Mouse (Mus musculus): Measurements from ENCODE around the gene Tmem132d. TPM values are rescaled to one million over a fixed set of nuclear protein-coding genes. Genes with fewer than 3 reads are reported as not detected.
"Not testable (repeated sequence)": the region's sequence is repeated elsewhere in the genome, so short reads cannot be mapped to it uniquely, and the experiment has no call there.

Tmem132d gene
- polyA plus RNA-seq, 2 experiments: 0.33 to 0.58 TPM

DNA sequence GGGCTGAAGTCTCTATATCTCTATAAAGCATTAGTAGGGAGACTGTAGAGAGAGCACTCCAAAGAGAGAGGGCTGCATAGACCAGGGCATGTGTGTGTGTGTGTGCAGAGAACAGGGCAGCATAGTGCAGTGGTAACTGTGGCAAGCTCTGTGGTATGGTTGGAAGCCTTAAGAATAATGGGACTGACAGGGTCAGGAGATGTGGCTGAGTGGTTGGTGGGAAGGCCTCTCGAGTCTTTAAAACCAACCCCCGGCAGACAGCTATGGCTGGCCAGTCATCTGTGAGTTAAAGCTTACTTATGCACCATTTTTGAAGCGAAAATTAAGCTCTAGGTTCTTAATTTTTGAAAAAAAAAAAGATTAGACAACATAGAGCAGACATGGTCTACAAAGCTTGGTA lies 439.4 kb downstream of the Tmem132d start:
- no peak for ATAC-seq (ENCODE audit: low FRiP score, low read depth)
- WGBS: 71% methylated on average over 3 of the region's 3 CpGs
- no peaks in the 10 kb centered on the region for H3K9me3 ChIP-seq (ENCODE audit: control insufficient read depth, low read length)
- TF ChIP-seq POLR2A (IDR thresholded peaks at IDR 0.05; ENCODE audit: borderline replicate concordance, extremely low read depth, insufficient read depth, insufficient read length): no peak
- H3K36me3 ChIP-seq (ENCODE audit: control insufficient read depth, insufficient read depth, low read length): no peaks in the 10 kb centered on the region
- no peaks in the 10 kb centered on the region for H3K4me1 ChIP-seq (ENCODE audit: control insufficient read depth, insufficient read depth, low read length)
- no peak overlapping the region for H3K4me3 ChIP-seq (replicated peaks; ENCODE audit: low read length)
- no peak for DNase-seq (ENCODE audit: low spot score)
- no peaks in the 10 kb centered on the region for H3K27me3 ChIP-seq (ENCODE audit: control insufficient read depth, insufficient read depth, low read length)
- no peak overlapping the region for H3K4me2 ChIP-seq (replicated peaks; ENCODE audit: low read depth, low read length, severe bottlenecking)
- H3K9ac ChIP-seq (ENCODE audit: low read depth, low read length, severe bottlenecking): no peak overlapping the region
- H3K27ac ChIP-seq (replicated peaks; ENCODE audit: low read depth, low read length): no peak overlapping the region

DNA sequence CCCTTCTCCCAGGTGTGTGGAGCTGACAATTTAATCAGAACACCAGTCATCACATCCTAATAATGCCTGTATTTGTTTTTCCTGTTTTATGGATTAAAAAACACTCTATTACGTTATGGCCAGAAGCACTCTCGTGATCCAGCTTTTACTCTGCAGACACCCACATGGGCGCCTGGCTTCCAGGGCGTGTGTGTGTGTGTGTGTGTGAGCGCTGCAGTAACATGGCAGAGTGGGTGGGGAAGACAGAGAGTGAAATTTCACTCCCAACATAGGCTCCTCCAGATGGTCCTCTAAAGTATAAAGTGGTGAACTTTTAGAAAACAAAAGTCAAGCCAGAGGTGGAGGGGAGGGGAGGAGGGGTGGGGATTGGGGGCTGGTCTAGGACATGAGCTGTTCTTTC lies 442.1 kb downstream of the Tmem132d start:
- WGBS: 70% methylated on average over 5 of the region's 5 CpGs
- H3K9me3 ChIP-seq (ENCODE audit: control insufficient read depth, low read length): no peaks in the 10 kb centered on the region
- H3K27me3 ChIP-seq (ENCODE audit: control insufficient read depth, insufficient read depth, low read length): no peaks in the 10 kb centered on the region

GRCm38 (mm10) chr5:127980003-127980358 lies 452.9 kb downstream of the Tmem132d start:
- ATAC-seq (ENCODE audit: low FRiP score, low read depth); H3K27ac ChIP-seq (replicated peaks; ENCODE audit: low read depth, low read length); H3K9ac ChIP-seq (ENCODE audit: low read depth, low read length, severe bottlenecking); H3K4me1 ChIP-seq (ENCODE audit: control insufficient read depth, insufficient read depth, low read length); H3K4me2 ChIP-seq (replicated peaks; ENCODE audit: low read depth, low read length, severe bottlenecking); H3K27me3 ChIP-seq (ENCODE audit: control insufficient read depth, insufficient read depth, low read length); H3K4me3 ChIP-seq (replicated peaks; ENCODE audit: low read length); DNase-seq (ENCODE audit: low spot score); H3K36me3 ChIP-seq (ENCODE audit: control insufficient read depth, insufficient read depth, low read length); H3K9me3 ChIP-seq (ENCODE audit: control insufficient read depth, low read length): not testable (repeated sequence)
- WGBS: 46% methylated on average over 6 of the region's 6 CpGs

More for the DNA sequence above, 442.1 kb downstream of the Tmem132d start:
- H3K4me1 ChIP-seq (ENCODE audit: control insufficient read depth, insufficient read depth, low read length): no peaks in the 10 kb centered on the region
- H3K27ac ChIP-seq (replicated peaks; ENCODE audit: low read depth, low read length): no peak overlapping the region
- no peak overlapping the region for H3K4me3 ChIP-seq (replicated peaks; ENCODE audit: low read length)
- no peak overlapping the region for H3K4me2 ChIP-seq (replicated peaks; ENCODE audit: low read depth, low read length, severe bottlenecking)
- DNase-seq (ENCODE audit: low spot score) (no peak), ATAC-seq (ENCODE audit: low FRiP score, low read depth) (no peak)
- H3K9ac ChIP-seq (ENCODE audit: low read depth, low read length, severe bottlenecking): no peak overlapping the region
- no peaks in the 10 kb centered on the region for H3K36me3 ChIP-seq (ENCODE audit: control insufficient read depth, insufficient read depth, low read length)
- TF ChIP-seq POLR2A (IDR thresholded peaks at IDR 0.05; ENCODE audit: borderline replicate concordance, extremely low read depth, insufficient read depth, insufficient read length): no peak

DNA sequence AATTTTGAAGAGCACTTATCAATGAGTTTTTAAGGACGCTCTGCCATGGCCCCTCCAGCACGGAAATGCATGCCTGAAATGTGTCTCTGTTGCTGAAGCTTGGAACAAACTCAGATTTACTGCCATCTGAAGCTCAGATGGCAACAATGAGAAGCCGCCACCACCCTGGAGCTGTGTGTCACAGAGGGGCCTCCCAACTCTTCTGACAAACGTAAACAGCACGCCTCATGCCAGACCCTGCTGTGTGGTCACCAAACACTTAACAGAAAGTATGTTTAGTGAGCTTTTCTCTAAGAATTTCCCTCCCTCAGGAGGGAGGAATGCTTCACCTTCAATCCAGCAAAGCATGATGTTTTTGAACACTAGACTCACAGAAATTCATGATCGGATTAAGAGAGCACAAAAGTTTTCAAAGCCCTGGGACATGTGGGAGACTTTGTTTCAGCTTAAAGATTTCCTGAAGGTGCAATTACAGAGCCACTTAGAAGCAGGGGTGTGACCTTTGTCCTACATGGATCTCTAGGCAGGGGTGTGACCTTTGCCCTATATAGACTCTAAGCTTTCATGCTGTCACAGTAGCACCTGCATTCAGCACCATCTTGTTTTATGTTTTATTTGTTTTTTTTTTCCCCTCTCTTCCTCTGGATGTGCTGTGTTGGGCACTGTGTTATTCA lies 453.4 kb downstream of the Tmem132d start:
- no peak overlapping the region for H3K27ac ChIP-seq (replicated peaks; ENCODE audit: low read depth, low read length)
- H3K4me3 ChIP-seq (replicated peaks; ENCODE audit: low read length): no peak overlapping the region
- no peak for ATAC-seq (ENCODE audit: low FRiP score, low read depth)
- H3K36me3 ChIP-seq (ENCODE audit: control insufficient read depth, insufficient read depth, low read length): no peaks in the 10 kb centered on the region
- no peaks in the 10 kb centered on the region for H3K27me3 ChIP-seq (ENCODE audit: control insufficient read depth, insufficient read depth, low read length)
- H3K9me3 ChIP-seq (ENCODE audit: control insufficient read depth, low read length): no peaks in the 10 kb centered on the region
- no peak overlapping the region for H3K9ac ChIP-seq (ENCODE audit: low read depth, low read length, severe bottlenecking)
- WGBS: 44% methylated on average over 6 of the region's 6 CpGs
- no peak overlapping the region for H3K4me2 ChIP-seq (replicated peaks; ENCODE audit: low read depth, low read length, severe bottlenecking)
- no peak for TF ChIP-seq POLR2A (IDR thresholded peaks at IDR 0.05; ENCODE audit: borderline replicate concordance, extremely low read depth, insufficient read depth, insufficient read length)
- DNase-seq (ENCODE audit: low spot score): no peak
- no peaks in the 10 kb centered on the region for H3K4me1 ChIP-seq (ENCODE audit: control insufficient read depth, insufficient read depth, low read length)

DNA sequence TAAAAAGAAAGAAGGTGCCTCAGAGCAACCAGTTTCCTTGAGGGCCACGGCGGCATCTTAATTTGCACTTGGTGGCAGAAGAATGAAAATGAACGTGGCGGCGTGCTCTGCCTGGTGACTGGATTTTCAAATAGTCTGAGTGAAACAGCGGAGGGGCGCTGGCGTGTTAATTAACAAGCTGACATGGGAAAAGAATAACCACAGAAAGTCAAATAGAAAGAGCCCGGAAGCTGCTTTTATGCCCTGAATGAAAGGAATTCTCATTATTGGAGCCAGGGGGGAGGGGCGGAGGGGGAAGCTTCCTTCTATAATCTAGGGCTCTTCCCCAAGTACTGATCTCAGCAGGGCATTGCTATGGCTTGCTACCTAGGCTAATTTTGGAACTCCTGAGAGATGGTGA lies 456.2 kb downstream of the Tmem132d start:
- Histone ChIP-seq H3K27me3 (ENCODE audit: control insufficient read depth, insufficient read depth, low read length) (no peaks in the 10 kb centered on the region), H3K36me3 (ENCODE audit: control insufficient read depth, insufficient read depth, low read length) (no peaks in the 10 kb centered on the region), H3K4me3 (replicated peaks; ENCODE audit: low read length) (no peak overlapping the region), H3K27ac (replicated peaks; ENCODE audit: low read depth, low read length) (no peak overlapping the region), H3K9ac (ENCODE audit: low read depth, low read length, severe bottlenecking) (no peak overlapping the region), H3K9me3 (ENCODE audit: control insufficient read depth, low read length) (no peaks in the 10 kb centered on the region), H3K4me2 (replicated peaks; ENCODE audit: low read depth, low read length, severe bottlenecking) (no peak overlapping the region), H3K4me1 (ENCODE audit: control insufficient read depth, insufficient read depth, low read length) (no peaks in the 10 kb centered on the region)
- DNase-seq (ENCODE audit: low spot score): no peak
- no peak for ATAC-seq (ENCODE audit: low FRiP score, low read depth)
- TF ChIP-seq POLR2A (IDR thresholded peaks at IDR 0.05; ENCODE audit: borderline replicate concordance, extremely low read depth, insufficient read depth, insufficient read length): no peak
- 65% methylated on average over 10 of the region's 10 CpGs for WGBS

DNA sequence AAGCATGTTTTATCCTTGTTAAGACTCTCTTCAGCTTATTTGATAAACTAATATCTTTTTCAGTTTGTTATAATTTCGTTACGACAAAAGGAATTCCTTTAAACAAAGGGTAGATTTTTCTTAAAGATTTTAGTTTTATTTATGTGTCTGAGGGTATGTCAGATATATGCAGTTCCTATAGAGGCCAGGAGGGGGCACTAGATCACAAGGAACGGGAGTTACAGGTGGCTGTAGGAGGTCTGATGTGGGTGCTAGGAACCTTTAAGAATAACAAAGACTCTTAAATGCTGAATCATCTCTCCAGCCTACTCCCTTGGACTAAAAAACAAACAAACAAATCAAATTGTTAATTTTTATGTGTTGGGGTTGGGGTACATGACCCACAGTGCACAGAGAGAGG lies 467.2 kb downstream of the Tmem132d start:
- Histone ChIP-seq H3K36me3 (ENCODE audit: control insufficient read depth, insufficient read depth, low read length) (no peaks in the 10 kb centered on the region), H3K4me2 (replicated peaks; ENCODE audit: low read depth, low read length, severe bottlenecking) (no peak overlapping the region), H3K27ac (replicated peaks; ENCODE audit: low read depth, low read length) (no peak overlapping the region), H3K27me3 (ENCODE audit: control insufficient read depth, insufficient read depth, low read length) (no peaks in the 10 kb centered on the region), H3K4me3 (replicated peaks; ENCODE audit: low read length) (no peak overlapping the region), H3K9me3 (ENCODE audit: control insufficient read depth, low read length) (no peaks in the 10 kb centered on the region; the same call in 1 of the 2 replicates), H3K4me1 (ENCODE audit: control insufficient read depth, insufficient read depth, low read length) (no peaks in the 10 kb centered on the region), H3K9ac (ENCODE audit: low read depth, low read length, severe bottlenecking) (no peak overlapping the region)
- WGBS: 82% methylated on average over 3 of the region's 3 CpGs
- DNase-seq (ENCODE audit: low spot score) (no peak), ATAC-seq (ENCODE audit: low FRiP score, low read depth) (no peak)
- no peak for TF ChIP-seq POLR2A (IDR thresholded peaks at IDR 0.05; ENCODE audit: borderline replicate concordance, extremely low read depth, insufficient read depth, insufficient read length)

Measured in limb, embryonic 14.5 days (tissue).